Mouse (Mus musculus) neural tube, embryonic 13.5 days (tissue): ENCODE measurements around the gene Unc13b. TPM values are rescaled to one million over a fixed set of nuclear protein-coding genes. Genes with fewer than 3 reads are reported as not detected.

Experiments used
- ATAC-seq: fragments of 200-750 bp; cut with Nextera tagmentation; 2 replicates; pipeline ENCODE4 v1.8.0; 2017; ENCODE audit warnings: low read depth, mild to moderate bottlenecking, moderate TSS enrichment, moderate library complexity
- H3K27ac ChIP-seq: fragments of 300-500 bp; sonication (generic); replicated peaks from 2 replicates; pipeline ENCODE4 v1.5.1; 2015; ENCODE audit warnings: moderate library complexity, mild to moderate bottlenecking, inconsistent platforms
- H3K27me3 ChIP-seq: fragments of 300-500 bp; sonication (generic); 2 replicates; pipeline ENCODE4 v1.6.1; 2015; ENCODE audit warnings: mild to moderate bottlenecking, inconsistent platforms
- H3K36me3 ChIP-seq: fragments of 300-500 bp; sonication (generic); 2 replicates; pipeline ENCODE4 v1.6.1; 2015; ENCODE audit warnings: mild to moderate bottlenecking, inconsistent platforms
- H3K4me1 ChIP-seq: fragments of 300-500 bp; sonication (generic); replicated peaks from 2 replicates; pipeline ENCODE4 v1.6.1; 2015; ENCODE audit warnings: inconsistent platforms
- H3K4me2 ChIP-seq: fragments of 300-500 bp; sonication (generic); 2 replicates; pipeline ENCODE4 v1.6.1; 2015; ENCODE audit warnings: inconsistent platforms, mild to moderate bottlenecking, moderate library complexity
- H3K4me3 ChIP-seq: fragments of 300-500 bp; sonication (generic); 2 replicates; pipeline ENCODE4 v1.5.1; 2015; ENCODE audit warnings: mild to moderate bottlenecking, inconsistent platforms
- H3K9ac ChIP-seq: fragments of 300-500 bp; sonication (generic); 2 replicates; pipeline ENCODE4 v1.6.1; 2015; ENCODE audit warnings: moderate library complexity, mild to moderate bottlenecking, inconsistent platforms
- H3K9me3 ChIP-seq: fragments of 300-500 bp; sonication (generic); 2 replicates; pipeline ENCODE4 v1.6.1; 2016; ENCODE audit warnings: inconsistent platforms
- WGBS: fragments of 180-500 bp; shearing (Covaris S2); methylation state at CpG from one replicate; pipeline ENCODE4 v1.1.7; 2015; 5-methylcytosine and 5-hydroxymethylcytosine counted together
- polyA plus RNA-seq: library from polyadenylated mRNA; unstranded; fragments of >200 nt; fragmentation: Nextera tagmentation; extraction: Ambion mirVana; gene quantifications from 2 replicates; pipeline ENCODE4 v1.2.1, GENCODE M21; 2015

The Unc13b gene
- polyA plus RNA-seq, 1 experiment from 2014 or later = 16.5 TPM

DNA sequence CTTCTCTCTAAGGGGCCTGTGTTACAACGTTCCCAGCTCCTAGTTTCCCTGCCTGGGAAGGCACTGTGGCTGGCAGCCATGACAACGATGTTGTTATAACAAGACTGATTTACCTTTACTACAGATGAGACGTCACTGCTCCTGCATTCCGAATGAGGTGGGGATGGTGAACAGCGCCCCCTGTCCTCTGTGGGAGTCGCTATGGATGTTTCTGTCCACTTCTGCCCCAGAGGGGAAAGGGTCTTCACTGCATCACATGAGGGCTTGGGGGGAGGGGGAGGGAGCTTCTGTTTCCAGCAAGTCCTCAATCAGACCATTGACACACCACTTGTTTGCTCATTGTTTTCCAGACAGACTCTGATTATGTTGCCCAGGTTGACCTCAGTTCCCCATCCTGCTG lies 235.2 kb downstream of the Unc13b start:
- Histone ChIP-seq H3K27me3 (no peaks in the 10 kb centered on the region), H3K4me3 (no peak overlapping the region), H3K4me2 (no peak overlapping the region), H3K36me3 (no peaks in the 10 kb centered on the region), H3K4me1 (0 out of 2 replicates have a peak, but pooled peaks cover 4% of the 10 kb centered on the region), H3K9me3 (no peaks in the 10 kb centered on the region), H3K9ac (no peak overlapping the region), H3K27ac (no peak overlapping the region)
- ATAC-seq = no peak
- WGBS = 32% methylated on average over 6 of the region's 6 CpGs

DNA sequence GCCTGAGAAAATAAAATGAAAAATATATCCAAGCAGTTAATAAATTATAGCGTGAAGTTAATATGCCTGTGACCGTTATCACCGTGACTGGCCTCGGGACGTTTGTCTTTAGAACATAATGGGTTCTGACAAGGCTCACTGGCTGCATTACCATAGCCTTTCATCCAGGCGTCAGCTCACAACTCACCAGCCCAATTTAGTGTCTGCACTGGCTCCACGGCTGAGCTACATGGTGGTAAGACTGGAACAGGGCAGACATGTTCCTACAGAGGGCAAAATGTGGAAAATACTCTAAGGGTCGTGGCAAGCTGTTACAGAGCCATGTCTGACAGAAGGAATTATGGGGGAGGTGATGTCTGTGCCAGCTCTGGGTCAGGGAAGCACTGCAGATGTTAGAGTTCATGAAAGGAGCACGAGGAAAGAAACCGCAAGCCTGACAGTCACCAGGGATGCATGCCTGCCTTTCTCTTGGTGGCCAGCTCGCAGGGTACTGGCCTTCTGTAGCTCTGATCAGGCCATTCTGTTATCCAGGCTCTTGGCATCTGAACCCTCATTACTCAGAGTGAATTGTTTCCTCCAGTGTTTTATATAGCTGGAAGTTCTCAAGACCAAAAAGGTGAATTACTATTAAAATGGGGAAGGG lies 251.1 kb downstream of the Unc13b start:
- Histone ChIP-seq H3K4me1 (peaks cover 11% of the 10 kb centered on the region), H3K36me3 (no peaks in the 10 kb centered on the region), H3K9ac (no peak overlapping the region), H3K4me2 (peak overlapping the region; percentile 25), H3K9me3 (no peaks in the 10 kb centered on the region), H3K27me3 (no peaks in the 10 kb centered on the region), H3K4me3 (no peak overlapping the region), H3K27ac (peak overlapping the region; percentile 54; the same call in 1 of the 2 replicates)
- 14% methylated on average over 11 of the region's 11 CpGs for WGBS
- ATAC-seq = peak; percentile 75

Other genes with a start within 250 kb of the Unc13b start
- gene Fam205a1, start 205.1 kb upstream of the Unc13b start, polyA plus RNA-seq = 0.06 TPM in 1 of 2 replicates, not detected in the other
- 0.45 and 0.59 TPM in 2 replicates for gene Gm12394, start 202.2 kb upstream of the Unc13b start, polyA plus RNA-seq
- gene Fam205c, start 184.7 kb upstream of the Unc13b start, polyA plus RNA-seq = 1.5 and 3.0 TPM in 2 replicates
- 20.1 and 27.6 TPM in 2 replicates for gene Phf24, start 142.3 kb upstream of the Unc13b start, polyA plus RNA-seq
- gene Dnajb5, start 109.1 kb upstream of the Unc13b start, polyA plus RNA-seq = 50.1 and 50.5 TPM in 2 replicates
- gene 1700022I11Rik, start 89.3 kb upstream of the Unc13b start, polyA plus RNA-seq = 0.57 and 1.3 TPM in 2 replicates
- 526 and 554 TPM in 2 replicates for gene Vcp, start 58.4 kb upstream of the Unc13b start, polyA plus RNA-seq
- 19.9 and 20.4 TPM in 2 replicates for gene Fancg, start 48.4 kb upstream of the Unc13b start, polyA plus RNA-seq
- gene Pigo, start 33.1 kb upstream of the Unc13b start, polyA plus RNA-seq = 22.4 and 23.3 TPM in 2 replicates
- 224 and 235 TPM in 2 replicates for gene Stoml2, start 27.2 kb upstream of the Unc13b start, polyA plus RNA-seq
- 28.4 and 29.9 TPM in 2 replicates for gene Fam214b, start 12.7 kb upstream of the Unc13b start, polyA plus RNA-seq
- gene Atp8b5, start 208.2 kb downstream of the Unc13b start, polyA plus RNA-seq = 0.33 and 0.77 TPM in 2 replicates